Comparison of ENCODE assay signal across 9 mouse cellular contexts in the genomic region with DNA sequence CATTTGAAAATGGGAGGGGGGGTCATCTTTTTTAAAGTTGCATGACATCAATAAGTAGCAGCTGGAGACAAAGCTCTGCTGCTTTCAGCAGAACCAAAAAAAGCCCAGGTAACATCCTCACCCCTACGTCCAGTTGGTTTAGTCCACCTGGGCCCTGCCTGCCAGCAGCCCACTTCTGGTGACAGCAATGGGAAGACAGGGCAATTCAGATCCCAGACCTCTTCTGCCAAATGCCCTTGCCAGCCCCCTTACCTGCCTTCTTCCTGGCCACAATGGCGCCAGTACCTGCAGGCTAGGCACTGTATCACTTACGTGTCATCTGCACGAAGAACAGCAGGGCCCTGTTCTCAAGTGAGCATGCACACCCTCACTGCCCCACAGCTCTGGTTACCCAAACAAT. TPM values are rescaled to one million over a fixed set of nuclear protein-coding genes. Genes with fewer than 3 reads are reported as not detected.
DNase-seq lines count a peak whose midpoint lies in the region; ATAC-seq lines count a peak whose summit lies in the region.
"Had no signal": no experiment of that assay in that cellular context is flagged by ENCODE, and none has a peak within 500 bp of the region (broad histone marks: within the 10 kb centered on the region; RNA-seq: fewer than 3 reads in every experiment).

No protein-coding gene starts in this region.

- H3K4me3 ChIP-seq in kidney, embryonic 15.5 days (replicated peaks) = peak overlapping the region; percentile 86; the same call in 1 of the 2 replicates
- no peak overlapping the region for H3K4me3 ChIP-seq in liver, embryonic 13.5 days (replicated peaks)

- H3K4me2 ChIP-seq in kidney, embryonic 15.5 days = peak overlapping the region; percentile 95
- peak overlapping the region; percentile 98 for H3K4me2 ChIP-seq in liver, embryonic 13.5 days

- no peaks in the 10 kb centered on the region for H3K27me3 ChIP-seq in kidney, embryonic 15.5 days
- H3K27me3 ChIP-seq in liver, embryonic 13.5 days = peaks cover 50% of the 10 kb centered on the region

- peak overlapping the region; percentile 90 for H3K27ac ChIP-seq in kidney, embryonic 15.5 days
- H3K27ac ChIP-seq in liver, embryonic 13.5 days = no peak overlapping the region

- peak overlapping the region; percentile 93; the same call in 1 of the 2 replicates for H3K9ac ChIP-seq in kidney, embryonic 15.5 days
- 0 out of 2 replicates have a peak overlapping the region, but pooled peaks have one; percentile 75 for H3K9ac ChIP-seq in liver, embryonic 13.5 days

- WGBS in kidney, embryonic 15.5 days = 53% methylated on average over 4 of the region's 4 CpGs
- WGBS in liver, embryonic 13.5 days (ENCODE audit: insufficient replicate concordance) = 63% methylated on average over 4 of the region's 4 CpGs

- no peaks in the 10 kb centered on the region for H3K9me3 ChIP-seq in kidney, embryonic 15.5 days (replicated peaks)
- no peaks in the 10 kb centered on the region for H3K9me3 ChIP-seq in liver, embryonic 13.5 days (replicated peaks)

- DNase-seq in kidney, adult 11 months = no peak
- DNase-seq in cerebellum, adult 18-20 months = peak; percentile 70 to 71
- peak; percentile 76 to 79 for DNase-seq in cerebellum, postnatal 25 days
- no peak for DNase-seq in liver, embryonic 13.5 days
- no peak for DNase-seq in adrenal gland, postnatal 10 days
- no peak for DNase-seq in left cerebral cortex, postnatal 36 days (ENCODE audit: low spot score in 2 of 2)
- no peak for DNase-seq in thymus, postnatal 14 days
- DNase-seq: lung, adult 18-20 months had no signal

- ATAC-seq in kidney, embryonic 15.5 days (replicated peaks; ENCODE audit: low FRiP score) = no peak
- no peak for ATAC-seq in liver, embryonic 13.5 days (ENCODE audit: low read depth)

- intact Hi-C loops in left cerebral cortex, postnatal 36 days (cut with DNase I) = no loop called here

- H3K36me3 ChIP-seq in kidney, embryonic 15.5 days = no peaks in the 10 kb centered on the region
- H3K36me3 ChIP-seq in liver, embryonic 13.5 days = 0 out of 2 replicates have a peak, but pooled peaks cover 4% of the 10 kb centered on the region

- peaks cover 30% of the 10 kb centered on the region for H3K4me1 ChIP-seq in kidney, embryonic 15.5 days
- H3K4me1 ChIP-seq in liver, embryonic 13.5 days (replicated peaks) = peaks cover 39% of the 10 kb centered on the region

RNA-seq across cellular contexts. Expression of a gene that starts 2.3 kb away (rescaled TPM):
- polyA plus RNA-seq in kidney, embryonic 15.5 days (2015; fragmentation: Nextera tagmentation; extraction: Ambion mirVana) = 44.5 and 47.5 TPM in 2 replicates
- polyA plus RNA-seq in liver, embryonic 13.5 days (2015; fragmentation: Nextera tagmentation; extraction: Ambion mirVana) = 50.3 and 54.2 TPM in 2 replicates
- total RNA-seq in adrenal gland, postnatal 10 days (2021) = 10 to 100 TPM; 19.6 to 19.9 TPM
- 10 to 100 TPM in 1 of 2 experiments, 1 to 10 TPM in 1; 9.9 to 13.6 TPM for total RNA-seq in left cerebral cortex, postnatal 36 days (2021)

Comparison
In these comparisons a context has a peak if more than half of its experiments do, and no peak if none do; other contexts are left out.
1. DNase-seq: peak in cerebellum, adult 18-20 months (2 of 2) and cerebellum, postnatal 25 days (2 of 2); none in kidney, adult 11 months (single experiment), liver, embryonic 13.5 days (single experiment), adrenal gland, postnatal 10 days (single experiment), left cerebral cortex, postnatal 36 days (0 of 2) and thymus, postnatal 14 days (single experiment).